Mouse (Mus musculus): ENCODE measurements around the gene Lamc3.
A peak's percentile ranks its signal among the peaks of the same experiment; 100 is the strongest.

The Lamc3 gene

DNA sequence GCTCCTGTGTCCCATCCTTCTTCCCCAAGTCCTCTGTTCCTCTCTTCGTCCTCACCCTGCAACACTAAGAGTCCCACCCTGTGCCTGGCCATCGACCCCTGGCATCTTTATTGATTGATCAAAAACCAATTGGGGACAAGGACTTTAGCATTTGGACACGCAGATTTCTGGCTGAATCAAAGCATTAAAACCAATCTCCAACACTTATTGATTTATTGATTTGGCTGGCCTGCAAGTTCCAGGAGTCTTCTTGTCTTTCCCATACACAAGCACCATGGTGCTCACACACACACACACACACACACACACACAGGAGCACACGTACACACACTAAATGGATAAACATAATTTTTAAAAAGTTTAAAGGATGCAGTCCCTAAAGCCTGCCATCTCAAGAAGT, 55.9 kb downstream of the Lamc3 start:
- DNase-seq, result no peak

DNA sequence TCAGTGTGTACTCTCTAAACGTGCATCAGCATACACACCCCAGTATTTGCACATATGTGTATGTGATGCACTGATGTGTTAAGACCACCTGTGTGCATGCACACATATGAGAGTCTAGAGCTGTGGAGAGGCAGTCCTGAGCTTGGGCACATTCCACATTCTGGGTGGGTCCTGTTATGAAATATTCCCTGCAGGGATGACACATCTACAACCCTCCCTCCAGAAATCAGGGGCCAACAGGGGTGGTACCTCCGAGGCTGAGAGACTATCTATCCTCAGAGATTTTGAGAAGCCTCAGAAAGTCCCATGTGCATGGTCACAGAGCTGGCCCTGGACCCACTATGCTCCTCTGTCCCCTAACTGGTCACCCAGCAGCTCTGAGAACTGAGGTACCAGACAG, 58.5 kb downstream of the Lamc3 start:
- DNase-seq, result no peak

DNA sequence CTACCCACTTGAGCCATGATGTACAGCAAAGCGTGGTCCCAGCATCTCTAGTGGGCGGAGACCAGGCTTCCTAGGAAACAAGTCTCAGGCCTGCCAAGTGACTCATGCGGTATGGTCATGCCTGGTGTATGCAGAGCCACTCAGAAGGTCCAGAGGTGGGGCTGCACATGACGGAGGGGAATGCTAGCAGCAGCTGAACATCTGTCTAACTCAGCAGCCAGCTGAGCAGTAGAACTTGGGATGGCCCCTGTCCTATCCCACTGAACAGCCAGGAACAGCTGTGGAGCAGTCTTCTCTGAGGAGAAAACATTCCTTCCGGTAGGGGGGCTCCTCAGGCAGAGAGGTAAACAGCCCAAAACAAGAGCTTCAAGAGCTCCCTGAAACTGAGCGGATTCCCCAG, 61.3 kb downstream of the Lamc3 start:
- DNase-seq, result no peak

DNA sequence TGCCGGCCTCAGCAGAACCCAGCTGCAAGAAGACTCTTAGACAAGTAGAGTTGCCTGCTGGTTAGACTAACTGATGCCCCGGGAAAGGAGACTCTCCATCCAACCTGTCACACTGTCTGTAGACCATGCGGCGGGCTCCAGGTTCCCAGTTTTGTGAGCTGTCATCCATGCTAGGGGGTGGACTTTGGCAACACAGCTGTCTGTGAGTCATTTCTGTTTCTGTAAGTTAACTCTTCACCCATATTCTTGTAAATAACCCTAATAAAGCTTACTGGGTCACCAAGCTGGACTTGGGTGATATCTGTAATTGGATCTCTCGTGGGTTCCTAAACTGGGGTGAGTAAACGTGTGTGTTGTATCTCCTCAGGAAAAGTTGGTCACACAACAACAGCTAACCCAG, 61.7 kb downstream of the Lamc3 start:
- no peak for DNase-seq

DNA sequence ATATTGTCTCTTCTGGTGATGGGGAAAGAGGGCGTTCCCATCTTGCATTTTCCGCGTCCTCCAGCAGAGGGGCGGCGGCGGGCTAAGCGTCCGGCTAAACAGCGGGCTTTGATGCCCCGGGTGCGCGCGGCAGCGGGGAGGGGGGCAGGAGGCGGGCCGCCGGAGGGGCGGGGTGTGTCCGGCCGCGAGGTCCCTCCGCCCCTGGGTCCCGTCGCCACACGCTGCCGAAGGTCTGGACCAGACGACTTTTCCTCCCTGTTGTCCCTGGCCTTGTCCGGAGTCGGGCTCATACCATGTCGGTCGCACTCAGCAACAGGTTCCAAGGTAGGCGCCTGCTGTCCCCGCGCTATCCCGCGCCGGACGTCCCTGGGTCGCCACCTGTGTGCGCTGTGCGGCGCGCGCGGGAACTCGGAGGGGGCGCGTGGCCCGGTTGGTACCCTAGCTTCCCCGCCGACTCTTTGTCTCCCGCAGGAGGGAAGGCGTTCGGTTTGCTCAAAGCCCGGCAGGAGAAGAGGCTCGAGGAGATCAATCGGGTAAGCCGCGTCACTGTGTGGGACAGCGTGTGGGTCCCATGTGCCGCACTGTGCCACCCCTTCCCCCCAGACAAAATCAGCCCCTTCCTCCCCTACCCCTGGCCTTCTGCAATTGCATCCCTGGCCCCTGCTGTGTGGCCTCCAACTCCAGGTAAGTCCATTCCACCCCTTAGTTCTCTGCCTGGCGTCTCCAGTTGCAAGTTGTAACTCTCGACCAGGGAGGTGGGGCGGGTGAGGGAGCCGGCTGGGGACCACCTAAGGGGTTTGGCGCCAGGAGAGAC, 63.2 kb downstream of the Lamc3 start, which contains the start of gene Aif1l:
TSS of gene Aif1l (plus strand) at position 82 of the 814 bp plus-strand sequence.
- DNase-seq, result peak; percentile 48

DNA sequence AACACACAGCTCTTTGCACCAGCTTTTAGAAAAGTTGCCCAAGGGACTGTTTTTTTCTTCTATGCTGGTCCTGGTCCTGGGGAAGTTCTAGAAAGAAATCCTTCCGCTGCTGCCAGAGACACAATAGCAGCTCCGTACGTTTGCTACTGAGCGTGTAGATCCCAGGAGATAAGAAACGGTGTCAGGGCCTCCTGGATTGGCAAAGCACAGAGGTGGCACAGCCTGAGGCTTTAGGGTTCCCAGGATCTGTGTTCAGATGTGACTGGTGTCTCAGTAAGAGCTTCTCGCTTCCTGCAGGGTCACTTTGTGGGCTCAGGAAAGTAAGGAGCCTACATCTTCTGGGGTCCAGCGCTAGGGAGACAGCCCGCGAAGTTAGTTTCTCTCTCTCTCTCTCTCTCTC, 63.9 kb downstream of the Lamc3 start:
- no peak for DNase-seq

DNA sequence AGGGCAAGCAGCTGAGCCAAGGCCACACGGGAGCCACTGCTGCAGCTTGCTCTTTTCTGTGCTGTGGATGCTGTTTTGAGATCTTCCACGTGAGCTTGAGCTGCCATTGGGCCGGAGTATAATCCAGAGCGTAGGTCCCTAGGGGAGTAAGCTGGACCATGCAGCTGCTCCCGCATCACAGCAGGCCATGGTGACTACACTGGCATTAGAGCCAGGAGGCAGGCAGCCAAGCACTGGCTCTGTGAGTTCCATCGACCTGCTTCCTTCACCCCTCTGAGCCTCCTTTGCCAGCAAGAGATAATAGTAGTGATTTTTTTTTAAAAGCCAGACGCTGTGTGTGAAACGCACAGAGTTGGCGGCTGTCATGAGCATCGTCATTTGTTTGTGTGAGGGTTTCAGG, 65.1 kb downstream of the Lamc3 start:
- no peak for DNase-seq

DNA sequence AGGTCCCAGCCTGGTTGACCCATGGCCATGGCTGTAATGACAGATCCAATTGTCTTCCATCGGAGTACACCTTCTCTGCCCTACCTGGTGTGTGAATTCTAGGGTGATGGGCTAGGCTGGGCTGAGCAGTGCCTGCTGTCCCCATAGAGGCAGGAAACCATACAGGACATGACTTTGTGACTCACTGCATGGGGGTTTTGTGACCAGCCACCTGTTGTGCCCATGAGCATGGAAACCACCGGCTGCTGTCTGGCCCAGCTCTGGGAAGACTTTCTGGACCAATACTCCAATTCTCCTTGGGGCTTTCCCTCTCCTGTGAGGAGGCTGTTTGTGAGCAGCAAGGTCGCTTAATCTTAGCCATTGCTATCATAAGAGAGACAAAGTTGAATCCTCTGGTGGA, 65.6 kb downstream of the Lamc3 start:
- no peak for DNase-seq

DNA sequence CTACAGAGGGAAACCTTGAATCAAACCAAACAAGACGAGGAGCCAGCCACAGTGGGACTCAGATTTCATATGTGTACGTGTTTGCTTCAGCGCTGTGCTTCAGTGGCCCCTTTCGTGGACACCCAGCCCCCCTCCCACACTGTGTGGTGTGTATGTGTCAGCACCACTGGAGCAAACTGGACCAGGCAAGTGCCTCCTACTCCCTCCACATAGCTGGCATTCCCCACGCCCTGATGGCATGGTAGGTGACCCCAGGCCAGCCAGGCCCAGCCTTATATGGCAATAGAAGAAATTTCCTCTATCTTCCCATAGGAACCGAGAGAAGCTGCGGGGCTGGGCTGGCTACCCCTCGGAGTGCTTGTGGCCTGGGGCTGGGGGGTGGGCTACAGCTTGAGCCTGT, 66.6 kb downstream of the Lamc3 start:
- no peak for DNase-seq

DNA sequence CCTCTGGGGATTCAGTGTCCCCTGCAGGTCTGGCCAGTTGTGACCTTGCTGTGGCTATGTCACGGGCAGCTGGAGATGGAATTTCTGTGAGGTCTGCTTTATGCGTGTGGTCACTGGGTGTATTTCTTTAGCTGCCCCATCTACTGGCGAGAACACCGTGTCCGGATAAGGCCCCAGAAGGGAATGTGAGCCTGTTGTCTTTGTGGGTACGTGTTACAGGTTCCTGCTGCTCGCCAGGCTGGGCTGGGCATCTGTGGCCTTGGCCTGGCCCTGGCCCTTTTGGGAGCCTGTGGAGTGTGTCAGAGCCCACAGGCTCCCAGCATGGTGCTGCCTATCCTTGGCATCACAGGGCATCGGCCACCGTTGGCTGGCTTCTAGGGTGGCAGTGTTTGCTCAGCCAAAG, 67.7 kb downstream of the Lamc3 start:
- no peak for DNase-seq

DNA sequence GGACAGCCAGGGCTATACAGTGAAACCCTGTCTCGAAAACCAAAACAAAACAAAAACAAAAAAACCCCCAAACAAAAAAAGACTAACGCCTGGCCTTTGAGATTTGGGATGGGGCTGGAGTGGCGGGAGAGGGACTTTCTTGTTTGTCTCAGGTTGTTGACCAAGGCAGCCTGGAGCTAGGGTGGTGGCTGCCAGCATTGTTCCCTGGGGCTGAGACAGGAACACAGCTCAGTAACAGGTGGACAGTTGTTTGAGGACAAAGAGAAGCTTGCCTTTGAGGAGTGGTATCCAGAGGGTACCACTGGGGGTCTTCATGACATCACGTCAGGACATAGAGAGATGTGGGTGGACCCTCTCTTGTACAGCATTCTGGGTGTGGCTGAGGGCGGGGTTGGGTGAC, 68.6 kb downstream of the Lamc3 start:
- DNase-seq, result no peak

DNA sequence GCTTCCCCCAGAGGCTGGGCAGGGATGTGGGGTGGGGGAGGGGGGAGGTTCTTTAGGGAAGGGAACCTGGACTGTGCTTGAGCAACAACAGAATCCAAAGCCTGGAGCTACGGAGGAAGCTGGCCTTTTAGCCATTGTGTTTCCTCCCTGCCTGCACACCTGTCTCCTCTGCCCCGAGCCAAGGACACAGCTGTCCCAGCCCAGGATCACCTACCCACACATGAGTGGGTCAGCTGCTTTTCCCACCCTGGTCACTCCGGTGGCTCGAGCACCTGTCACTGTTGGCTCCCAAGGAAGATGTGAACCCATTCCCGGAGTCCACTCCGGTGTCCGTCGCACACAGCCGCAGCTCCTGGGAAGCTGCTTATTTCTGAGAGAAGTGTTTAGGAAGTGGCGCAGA, 70.1 kb downstream of the Lamc3 start:
- DNase-seq, result no peak

DNA sequence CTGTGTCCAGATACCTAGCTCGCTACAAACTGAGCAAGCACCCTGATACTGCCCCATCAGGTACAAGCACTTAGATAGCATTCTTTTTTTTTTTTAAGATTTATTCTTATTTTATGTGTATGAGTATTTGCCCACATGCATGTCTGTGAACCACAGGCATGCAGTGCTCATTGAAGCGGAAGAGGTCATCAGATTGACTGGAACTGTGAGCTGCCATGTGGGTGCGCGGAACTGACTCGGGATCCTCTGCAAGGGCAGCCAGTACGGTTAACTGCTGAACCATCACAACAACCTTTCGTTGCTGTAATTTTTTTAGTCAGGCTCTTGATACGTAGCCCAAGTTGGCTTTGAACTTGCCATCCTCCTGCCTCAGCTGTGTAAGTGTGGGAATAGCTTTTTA, 73.9 kb downstream of the Lamc3 start:
- no peak for DNase-seq

DNA sequence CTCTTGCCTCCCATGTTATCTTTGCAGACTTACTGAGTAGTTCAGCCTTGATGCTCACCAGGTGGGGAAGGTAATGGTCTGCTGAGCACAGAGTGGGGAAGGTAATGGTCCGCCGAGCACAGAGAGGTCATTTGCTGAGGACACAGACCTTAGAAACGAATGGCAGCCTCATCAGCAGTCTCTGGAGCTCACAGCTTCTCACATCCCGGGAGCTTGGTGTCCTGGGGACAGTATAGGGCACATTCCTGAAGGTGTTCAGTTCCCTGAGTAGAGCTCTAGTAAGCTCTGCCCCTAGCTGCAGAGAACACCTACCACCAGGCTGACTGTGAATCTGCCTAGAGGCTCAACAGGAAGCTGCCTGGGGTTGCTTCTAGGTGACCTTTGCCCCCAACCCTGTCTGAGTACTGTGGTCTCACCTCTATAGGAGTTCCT, 74.7 kb downstream of the Lamc3 start:
- DNase-seq, result no peak

DNA sequence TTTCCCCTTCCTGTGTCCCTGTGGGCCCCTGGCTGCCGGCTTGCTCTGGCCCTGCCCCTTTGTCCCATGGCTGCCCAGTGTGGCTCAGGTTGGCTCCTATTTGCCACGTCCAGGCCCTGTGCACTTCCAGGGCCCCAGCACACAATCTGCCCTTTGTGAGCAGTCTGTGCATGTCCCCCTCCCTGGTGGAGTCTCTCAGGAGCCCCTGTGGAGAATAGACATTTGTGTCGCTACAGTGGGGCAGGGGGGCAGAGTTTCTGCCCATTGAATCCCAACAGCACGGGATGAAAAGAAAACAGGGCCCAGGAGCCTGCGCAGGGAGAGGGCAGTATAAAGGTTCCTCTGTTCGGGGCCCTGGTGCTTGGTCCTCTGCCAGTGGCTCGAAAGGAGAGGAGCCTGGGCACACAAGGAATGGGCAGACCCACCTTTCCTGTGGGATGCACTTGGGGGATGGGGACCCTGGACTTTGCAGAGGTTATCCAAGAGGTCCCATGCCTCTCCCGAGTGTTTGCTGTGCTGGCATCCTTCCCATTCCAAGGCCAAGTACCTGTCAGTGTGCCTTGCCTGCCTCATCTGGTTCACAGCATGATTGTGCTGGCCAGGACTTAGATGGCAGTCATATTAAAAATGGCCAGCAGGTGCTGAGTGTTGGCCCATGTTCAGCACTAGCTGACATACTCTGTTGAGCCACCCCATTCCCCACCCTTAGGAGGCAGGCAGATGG, 75.6 kb downstream of the Lamc3 start:
- DNase-seq, result peak; percentile 31

DNA sequence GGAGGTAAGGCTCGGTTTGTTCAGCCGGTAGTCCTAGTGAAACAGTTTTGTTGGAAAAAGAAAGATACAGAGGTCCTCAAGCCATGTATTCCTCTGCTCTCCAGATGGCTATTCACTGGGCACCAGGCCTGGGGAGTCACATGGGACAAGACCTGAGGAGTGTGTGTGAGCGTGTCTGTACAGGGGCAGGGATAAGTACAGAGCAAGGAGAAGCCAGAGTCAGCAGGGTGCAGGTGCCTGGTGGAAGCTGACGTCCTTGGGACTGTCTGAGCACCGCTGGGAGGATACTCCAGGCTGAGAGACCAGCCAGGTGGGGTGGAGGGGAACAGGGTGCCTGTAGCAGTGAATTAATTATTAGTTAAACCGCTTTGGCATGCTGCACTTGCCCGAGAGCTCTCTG, 76.4 kb downstream of the Lamc3 start:
- no peak for DNase-seq

DNA sequence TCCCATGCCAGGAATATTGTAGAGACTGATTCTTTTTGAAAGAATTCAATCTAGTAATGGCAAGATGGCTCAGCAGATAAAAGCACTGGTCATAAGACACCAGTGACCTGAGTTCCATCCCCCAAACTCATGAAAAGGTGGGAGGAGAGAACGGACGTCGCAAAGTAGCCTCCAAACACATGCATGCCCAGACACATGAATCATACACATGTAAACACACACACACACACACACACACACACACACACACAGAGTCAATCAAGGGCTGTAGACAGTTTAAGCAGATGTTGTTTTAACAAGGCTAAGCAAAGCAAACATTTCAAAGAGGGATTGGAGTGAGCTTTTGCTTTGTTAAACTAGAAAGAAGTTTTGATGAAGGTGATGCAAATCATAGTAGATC, 77.1 kb downstream of the Lamc3 start:
- no peak for DNase-seq

DNA sequence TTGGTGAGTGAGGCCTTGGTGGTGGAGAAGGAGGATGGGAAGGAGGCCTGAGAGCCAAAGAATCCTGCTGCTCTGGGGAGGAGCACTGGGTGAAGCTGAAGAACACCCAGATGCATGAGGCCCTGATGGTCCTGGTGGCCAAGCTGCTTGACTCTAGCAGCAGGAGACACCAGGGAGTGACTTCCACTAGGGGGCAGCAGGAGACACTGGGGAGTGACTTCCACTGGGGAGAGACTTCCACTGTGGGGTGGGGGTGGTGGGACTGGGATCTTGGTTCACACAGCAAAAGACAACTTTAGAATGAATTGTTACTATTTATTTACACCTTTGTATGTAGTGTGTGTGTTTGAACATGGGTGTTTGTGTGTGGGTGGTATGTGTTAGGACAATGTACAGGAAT, 78.0 kb downstream of the Lamc3 start:
- no peak for DNase-seq

DNA sequence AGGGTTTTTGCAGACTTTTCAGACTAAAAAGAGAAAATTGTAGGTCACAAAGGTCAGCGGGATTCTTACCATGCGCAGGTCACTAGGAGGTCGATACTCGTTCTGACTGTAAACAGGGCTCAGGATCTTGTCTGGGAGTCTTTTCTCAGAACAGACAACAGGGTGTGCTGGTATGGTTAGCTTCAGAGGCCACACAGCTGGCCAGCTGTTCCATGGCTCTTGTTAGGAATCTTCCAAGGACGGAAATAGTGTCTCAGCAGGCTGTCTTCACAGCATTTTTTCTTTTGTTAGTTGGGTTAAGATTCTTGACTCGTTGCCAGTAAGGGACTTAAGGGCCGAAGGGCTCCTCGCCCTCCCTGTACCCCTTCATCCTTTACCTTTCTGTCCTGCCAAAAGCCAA, 79.7 kb downstream of the Lamc3 start:
- no peak for DNase-seq

DNA sequence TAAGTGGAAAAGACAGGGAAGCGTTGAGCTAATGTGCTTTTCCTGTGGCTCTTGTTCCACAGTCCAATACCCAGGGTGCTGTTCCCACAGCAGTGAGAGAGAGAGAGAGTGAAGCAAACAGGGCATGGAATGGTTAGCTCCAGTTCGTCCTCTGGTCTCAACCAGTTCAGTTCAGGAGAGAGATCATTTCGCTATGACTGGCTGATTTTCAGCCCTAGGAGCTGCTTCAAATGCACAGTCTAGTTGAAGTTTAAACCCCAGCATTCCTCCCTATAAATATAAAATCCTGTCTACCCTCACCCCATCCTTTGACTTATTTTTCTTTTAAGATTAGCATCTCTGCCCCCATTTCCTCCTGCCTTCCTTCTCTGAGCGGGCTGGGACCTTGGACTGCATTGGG, 85.5 kb downstream of the Lamc3 start:
- no peak for DNase-seq

DNA sequence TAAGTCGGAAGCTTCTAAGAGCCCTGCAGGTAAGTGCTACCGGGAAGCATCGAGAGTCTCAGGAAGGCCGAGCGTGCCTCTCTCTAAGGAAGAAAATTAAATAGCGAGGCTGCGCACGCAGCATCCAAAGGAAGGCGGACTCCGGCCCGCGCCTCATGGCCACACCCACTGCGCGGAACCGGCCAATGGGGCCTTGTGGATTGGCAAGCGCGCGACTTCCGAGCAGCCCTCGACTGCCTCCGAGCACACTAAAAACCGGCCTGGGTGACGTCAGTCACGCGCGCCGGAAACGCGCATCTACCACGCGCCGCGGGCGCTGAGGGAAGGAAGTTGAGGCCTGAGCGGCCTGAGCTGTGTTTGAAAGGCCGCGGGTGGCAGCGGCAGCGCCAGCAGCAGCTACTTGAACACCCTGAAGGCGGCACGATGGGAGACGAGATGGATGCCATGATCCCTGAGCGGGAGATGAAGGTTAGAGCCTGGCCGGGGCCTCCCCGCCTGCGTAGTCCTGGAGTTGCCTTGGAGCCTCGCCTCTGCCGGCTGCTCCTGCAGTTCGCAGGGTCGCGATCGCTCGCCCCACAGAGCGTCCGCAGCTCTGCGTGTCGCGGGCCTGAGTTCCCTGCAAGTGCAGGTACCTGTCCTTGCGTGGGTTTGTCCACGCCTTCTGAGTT, 87.2 kb downstream of the Lamc3 start, which contains the start of gene Nup214:
TSS of gene Nup214 (plus strand) at position 296 of the 668 bp plus-strand sequence.
- DNase-seq, result peak; percentile 99

DNA sequence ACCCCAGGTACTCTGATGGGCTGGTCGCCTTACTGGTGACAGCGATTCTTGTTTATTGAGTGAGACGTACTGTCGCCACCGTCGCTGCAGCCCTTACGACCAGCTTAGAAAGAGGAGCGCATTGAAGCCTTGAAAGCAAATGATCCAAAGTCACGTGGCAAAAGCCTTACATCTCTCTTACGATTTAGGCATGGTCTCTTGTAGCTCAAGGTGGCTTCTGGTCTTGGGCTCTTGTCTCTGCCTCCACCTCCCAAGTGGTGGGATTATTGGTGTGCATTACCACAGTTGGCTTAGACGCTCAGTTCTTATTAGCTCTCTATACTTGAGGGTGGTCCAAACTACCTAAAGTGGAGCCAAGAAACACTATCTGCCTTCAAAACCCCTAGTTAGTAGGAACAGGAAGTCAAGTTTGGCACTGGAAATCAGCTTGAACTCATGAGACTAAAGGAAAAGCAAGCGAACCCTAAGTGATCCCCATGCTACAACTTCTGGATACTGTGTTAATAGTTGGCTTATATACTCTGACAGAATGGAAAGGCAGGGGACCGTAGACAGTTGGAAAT, 87.8 kb downstream of the Lamc3 start:
- DNase-seq, result no peak

DNA sequence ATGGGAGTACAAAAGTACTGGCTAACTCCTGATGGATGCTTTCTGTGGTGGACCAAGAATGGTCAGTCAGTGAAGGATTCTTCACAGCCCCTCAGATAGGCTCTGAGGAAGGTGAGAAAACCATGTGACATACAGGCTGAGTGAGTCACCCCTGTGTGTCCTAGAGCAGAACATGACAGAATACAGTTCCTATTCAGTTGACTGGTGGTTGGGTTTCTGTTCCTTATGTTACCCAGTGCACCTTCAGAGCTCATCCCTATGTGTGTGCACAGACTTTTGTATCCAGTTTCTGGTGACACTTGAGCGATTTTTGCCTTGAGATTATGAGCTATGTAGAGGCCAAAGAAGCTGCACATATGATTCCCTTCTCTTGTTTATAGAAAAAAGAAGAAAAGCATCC, 100.7 kb downstream of the Lamc3 start:
- DNase-seq, result no peak

DNA sequence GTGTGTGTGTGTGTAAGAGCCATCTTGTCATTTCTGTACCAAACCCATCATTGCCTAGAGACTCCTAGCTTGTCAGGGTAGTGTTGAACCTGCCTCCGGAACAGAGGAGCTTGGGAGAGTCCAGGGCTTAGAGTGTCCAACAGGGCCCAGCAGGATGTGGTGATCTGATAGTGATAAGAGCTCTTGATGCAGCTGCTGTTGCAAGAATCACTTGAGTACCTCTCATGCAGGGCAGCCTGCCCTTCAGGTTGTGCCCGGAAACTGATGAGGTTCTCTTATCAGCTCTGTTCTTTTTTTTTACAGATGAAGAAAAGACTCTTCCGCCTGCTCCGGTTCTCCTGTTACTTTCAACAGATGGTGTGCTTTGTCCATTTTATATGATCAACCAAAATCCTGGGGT, 103.9 kb downstream of the Lamc3 start:
- no peak for DNase-seq
